Mouse (Mus musculus): ENCODE data around the gene Enthd1. TPM values are rescaled to one million over a fixed set of nuclear protein-coding genes. Genes with fewer than 3 reads are reported as not detected.

Gene Enthd1
- polyA plus RNA-seq, 1 experiment, result 0.05 TPM

- DNase-seq (ENCODE audit: low read depth in 1 of 2, low spot score in 2 of 2), result no peak
- Histone ChIP-seq H3K27ac (ENCODE audit: insufficient read depth, low read length) (no peak overlapping the region), H3K27me3 (ENCODE audit: control insufficient read depth, insufficient read depth, low read length) (no peaks in the 10 kb centered on the region), H3K4me1 (ENCODE audit: control insufficient read depth, insufficient read depth, insufficient read length) (no peaks in the 10 kb centered on the region), H3K4me3 (ENCODE audit: extremely low read depth, insufficient read depth, insufficient read length) (no peak overlapping the region), H3K36me3 (ENCODE audit: control insufficient read depth, insufficient read depth, low read length) (no peaks in the 10 kb centered on the region)
- WGBS, result 80% methylated on average over 9 of the region's 9 CpGs
- TF ChIP-seq CTCF (IDR thresholded peaks at IDR 0.05; ENCODE audit: extremely low read depth, insufficient read depth, insufficient read length, insufficient replicate concordance) (no peak), POLR2A (IDR thresholded peaks at IDR 0.05; ENCODE audit: low read depth, low read length) (no peak)
These were observed 147.9 kb downstream of the Enthd1 start for GRCm38 (mm10) chr15:80417066-80417465.

- no peak overlapping the region for H3K27ac ChIP-seq (ENCODE audit: insufficient read depth, low read length)
- no peaks in the 10 kb centered on the region for H3K4me1 ChIP-seq (ENCODE audit: control insufficient read depth, insufficient read depth, insufficient read length)
- H3K36me3 ChIP-seq (ENCODE audit: control insufficient read depth, insufficient read depth, low read length), result no peaks in the 10 kb centered on the region
- 90% methylated on average over 4 of the region's 4 CpGs for WGBS
- no peak overlapping the region for H3K4me3 ChIP-seq (ENCODE audit: extremely low read depth, insufficient read depth, insufficient read length)
- no peaks in the 10 kb centered on the region for H3K27me3 ChIP-seq (ENCODE audit: control insufficient read depth, insufficient read depth, low read length)
- TF ChIP-seq CTCF (IDR thresholded peaks at IDR 0.05; ENCODE audit: extremely low read depth, insufficient read depth, insufficient read length, insufficient replicate concordance) (no peak), POLR2A (IDR thresholded peaks at IDR 0.05; ENCODE audit: low read depth, low read length) (no peak)
- no peak for DNase-seq (ENCODE audit: low read depth in 1 of 2, low spot score in 2 of 2)
These were observed 149.8 kb downstream of the Enthd1 start for GRCm38 (mm10) chr15:80415132-80415531.

GRCm38 (mm10) chr15:80413988-80414721 is 150.8 kb downstream of the Enthd1 start:
- TF ChIP-seq POLR2A (IDR thresholded peaks at IDR 0.05; ENCODE audit: low read depth, low read length) (no peak), CTCF (IDR thresholded peaks at IDR 0.05; ENCODE audit: extremely low read depth, insufficient read depth, insufficient read length, insufficient replicate concordance) (no peak)
- Histone ChIP-seq H3K4me3 (ENCODE audit: extremely low read depth, insufficient read depth, insufficient read length) (no peak overlapping the region), H3K27ac (ENCODE audit: insufficient read depth, low read length) (no peak overlapping the region), H3K4me1 (ENCODE audit: control insufficient read depth, insufficient read depth, insufficient read length) (no peaks in the 10 kb centered on the region), H3K36me3 (ENCODE audit: control insufficient read depth, insufficient read depth, low read length) (no peaks in the 10 kb centered on the region), H3K27me3 (ENCODE audit: control insufficient read depth, insufficient read depth, low read length) (no peaks in the 10 kb centered on the region)
- 75% methylated on average over 17 of the region's 17 CpGs for WGBS
- no peak for DNase-seq (ENCODE audit: low read depth in 1 of 2, low spot score in 2 of 2)

GRCm38 (mm10) chr15:80413070-80413469 is 151.9 kb downstream of the Enthd1 start:
- WGBS, result 88% methylated on average over 4 of the region's 4 CpGs
- DNase-seq (ENCODE audit: low read depth in 1 of 2, low spot score in 2 of 2), result no peak
- Histone ChIP-seq H3K27ac (ENCODE audit: insufficient read depth, low read length) (no peak overlapping the region), H3K36me3 (ENCODE audit: control insufficient read depth, insufficient read depth, low read length) (no peaks in the 10 kb centered on the region), H3K4me1 (ENCODE audit: control insufficient read depth, insufficient read depth, insufficient read length) (no peaks in the 10 kb centered on the region), H3K4me3 (ENCODE audit: extremely low read depth, insufficient read depth, insufficient read length) (no peak overlapping the region), H3K27me3 (ENCODE audit: control insufficient read depth, insufficient read depth, low read length) (no peaks in the 10 kb centered on the region)
- TF ChIP-seq CTCF (IDR thresholded peaks at IDR 0.05; ENCODE audit: extremely low read depth, insufficient read depth, insufficient read length, insufficient replicate concordance) (no peak), POLR2A (IDR thresholded peaks at IDR 0.05; ENCODE audit: low read depth, low read length) (no peak)

- no peaks in the 10 kb centered on the region for H3K4me1 ChIP-seq (ENCODE audit: control insufficient read depth, insufficient read depth, insufficient read length)
- WGBS, result 84% methylated on average over 7 of the region's 7 CpGs
- no peaks in the 10 kb centered on the region for H3K36me3 ChIP-seq (ENCODE audit: control insufficient read depth, insufficient read depth, low read length)
- DNase-seq (ENCODE audit: low read depth in 1 of 2, low spot score in 2 of 2), result no peak
- TF ChIP-seq POLR2A (IDR thresholded peaks at IDR 0.05; ENCODE audit: low read depth, low read length) (no peak), CTCF (IDR thresholded peaks at IDR 0.05; ENCODE audit: extremely low read depth, insufficient read depth, insufficient read length, insufficient replicate concordance) (no peak)
- H3K27ac ChIP-seq (ENCODE audit: insufficient read depth, low read length), result no peak overlapping the region
- no peak overlapping the region for H3K4me3 ChIP-seq (ENCODE audit: extremely low read depth, insufficient read depth, insufficient read length)
- no peaks in the 10 kb centered on the region for H3K27me3 ChIP-seq (ENCODE audit: control insufficient read depth, insufficient read depth, low read length)
These were observed 154.3 kb downstream of the Enthd1 start for GRCm38 (mm10) chr15:80410661-80411060.

- no peaks in the 10 kb centered on the region for H3K36me3 ChIP-seq (ENCODE audit: control insufficient read depth, insufficient read depth, low read length)
- no peak overlapping the region for H3K4me3 ChIP-seq (ENCODE audit: extremely low read depth, insufficient read depth, insufficient read length)
- no peak for DNase-seq (ENCODE audit: low read depth in 1 of 2, low spot score in 2 of 2)
- no peak overlapping the region for H3K27ac ChIP-seq (ENCODE audit: insufficient read depth, low read length)
- H3K4me1 ChIP-seq (ENCODE audit: control insufficient read depth, insufficient read depth, insufficient read length), result no peaks in the 10 kb centered on the region
- no peak for TF ChIP-seq POLR2A (IDR thresholded peaks at IDR 0.05; ENCODE audit: low read depth, low read length)
- TF ChIP-seq CTCF (IDR thresholded peaks at IDR 0.05; ENCODE audit: extremely low read depth, insufficient read depth, insufficient read length, insufficient replicate concordance), result no peak
- 20% methylated on average over 1 of the region's 1 CpGs for WGBS
- no peaks in the 10 kb centered on the region for H3K27me3 ChIP-seq (ENCODE audit: control insufficient read depth, insufficient read depth, low read length)
These were observed 157.1 kb downstream of the Enthd1 start for GRCm38 (mm10) chr15:80407873-80408272.

Other genes starting within 250 kb of the Enthd1 start
- 54.4 and 58.2 TPM in 2 replicates for gene Grap2, start 7.4 kb upstream of the Enthd1 start, polyA plus RNA-seq (2012; rRNA removed)
- 1.1 and 1.3 TPM in 2 replicates for gene Fam83f, start 106.7 kb upstream of the Enthd1 start, polyA plus RNA-seq (2012; rRNA removed)
- 22.3 and 28.2 TPM in 2 replicates for gene Tnrc6b, start 146.2 kb upstream of the Enthd1 start, polyA plus RNA-seq (2012; rRNA removed)

Measured in spleen, adult 2 months (tissue).